Mouse (Mus musculus) kidney, adult 2 months (tissue): ENCODE results near the gene Tet1. TPM values are rescaled to one million over a fixed set of nuclear protein-coding genes. Genes with fewer than 3 reads are reported as not detected.

ENCODE experiments used
- DNase-seq: peaks from one replicate; pipeline ENCODE4 v3.0.0; 2021
- H3K27ac ChIP-seq: fragments of 200-500 bp; 2 replicates; pipeline ENCODE4 v1.5.1; 2012; ENCODE audit warnings: low read depth, low read length, control low read depth, inconsistent platforms; ENCODE audit not compliant: insufficient read depth
- H3K27me3 ChIP-seq: fragments of 200-500 bp; replicated peaks from 2 replicates; pipeline ENCODE4 v1.6.1; 2012; ENCODE audit warnings: mild to moderate bottlenecking, moderate library complexity, low read length, inconsistent platforms; ENCODE audit not compliant: control insufficient read depth, insufficient read depth
- H3K36me3 ChIP-seq: fragments of 200-500 bp; 2 replicates; pipeline ENCODE4 v1.6.1; 2012; ENCODE audit warnings: mild to moderate bottlenecking, moderate library complexity, low read length, inconsistent platforms; ENCODE audit not compliant: control insufficient read depth, insufficient read depth
- H3K4me1 ChIP-seq: fragments of 200-500 bp; 2 replicates; pipeline ENCODE4 v1.6.1; 2011; ENCODE audit warnings: low read length; ENCODE audit not compliant: control insufficient read depth, insufficient read depth
- H3K4me3 ChIP-seq: fragments of 200-500 bp; 2 replicates; pipeline ENCODE4 v1.5.1; 2011; ENCODE audit warnings: mild to moderate bottlenecking, low read depth, low read length, control low read depth; ENCODE audit not compliant: insufficient read depth
- CTCF ChIP-seq: fragments of 200-500 bp; conservative IDR thresholded peaks from 2 replicates; pipeline ENCODE4 v1.5.1; 2011; ENCODE audit warnings: low read depth, mild to moderate bottlenecking, control low read depth, low read length, moderate library complexity, mixed read lengths; ENCODE audit not compliant: insufficient read depth, insufficient read length
- POLR2A ChIP-seq: fragments of 200-500 bp; IDR thresholded peaks from one replicate; pipeline ENCODE4 v1.6.1; 2011; ENCODE audit warnings: low read depth, low read length, control low read depth
- WGBS: fragments of 180-500 bp; shearing (Covaris S2); methylation state at CpG from one replicate; pipeline ENCODE4 v1.1.7; 2018; 5-methylcytosine and 5-hydroxymethylcytosine counted together
- polyA plus RNA-seq: library from polyadenylated mRNA; depleted of rRNA; stranded (reverse); fragments of >200 nt; gene quantifications from 2 replicates; pipeline ENCODE4 v1.2.3, GENCODE M21; 2012

Gene Tet1
- polyA plus RNA-seq, 1 experiment: 1.4 TPM

DNA sequence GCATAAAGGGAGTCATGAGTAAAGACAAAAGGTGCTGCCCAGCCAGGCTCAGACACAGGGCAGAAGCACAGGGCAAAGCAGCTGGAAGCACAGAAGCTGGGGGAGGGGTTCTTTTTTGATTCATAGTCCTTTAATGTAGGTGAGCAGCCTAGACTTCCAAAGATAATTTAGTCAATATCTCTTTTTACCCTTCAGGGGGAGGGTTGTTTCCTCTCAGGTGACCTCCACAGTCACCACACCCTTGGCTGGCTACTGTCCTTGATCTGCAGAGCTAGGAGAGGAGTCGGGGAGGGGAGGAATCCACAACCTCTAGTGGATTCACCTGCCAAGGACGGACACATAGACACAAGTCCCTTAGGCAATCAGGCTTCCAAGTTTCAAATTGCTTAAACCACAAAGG is 10.7 kb downstream of the Tet1 start:
- Histone ChIP-seq H3K27ac (no peak overlapping the region), H3K4me3 (no peak overlapping the region), H3K4me1 (no peaks in the 10 kb centered on the region), H3K27me3 (no peaks in the 10 kb centered on the region), H3K36me3 (no peaks in the 10 kb centered on the region)
- DNase-seq: no peak
- WGBS: 84% methylated on average over 2 of the region's 2 CpGs
- no peak for TF ChIP-seq POLR2A

DNA sequence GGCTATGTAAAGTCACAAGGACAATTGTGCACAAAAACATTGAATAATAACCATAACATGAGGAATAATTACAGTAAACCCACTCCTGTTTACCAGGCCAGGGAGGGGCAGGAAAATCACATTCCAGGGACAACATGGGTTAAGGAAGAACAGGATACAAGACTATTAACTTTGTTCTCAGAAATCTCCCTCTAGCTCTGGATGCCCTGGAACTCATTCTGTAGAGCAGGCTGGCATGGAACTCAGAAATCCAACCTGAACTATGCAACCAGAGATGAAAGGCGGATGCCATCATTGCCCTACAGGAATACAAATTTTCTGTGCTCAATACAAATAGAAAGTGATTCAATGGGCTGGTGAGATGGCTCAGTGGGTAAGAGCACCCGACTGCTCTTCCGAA is 11.4 kb downstream of the Tet1 start:
- Histone ChIP-seq H3K4me3 (no peak overlapping the region), H3K27ac (no peak overlapping the region), H3K4me1 (no peaks in the 10 kb centered on the region), H3K27me3 (no peaks in the 10 kb centered on the region), H3K36me3 (no peaks in the 10 kb centered on the region)
- no peak for DNase-seq
- TF ChIP-seq CTCF (no peak), POLR2A (no peak)
- WGBS: 98% methylated on average over 3 of the region's 3 CpGs

DNA sequence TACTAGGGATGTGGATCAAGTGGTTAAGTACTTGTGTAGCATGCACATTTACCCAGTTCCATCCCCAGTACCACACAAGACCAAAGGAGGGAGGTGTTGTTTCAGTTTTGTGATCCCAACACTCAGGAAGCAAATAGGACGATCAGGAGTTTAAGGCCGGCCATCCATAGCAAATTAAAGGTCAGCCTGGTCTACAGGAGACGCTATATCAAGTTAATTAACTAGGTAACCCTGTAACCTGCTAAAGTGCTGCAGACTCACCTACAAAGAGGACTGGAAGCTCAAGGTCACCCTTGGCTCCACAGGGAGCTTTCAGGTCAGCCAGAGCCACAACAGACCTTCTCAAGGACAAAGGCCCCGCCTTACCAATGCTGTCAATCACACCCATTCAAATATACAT is 12.0 kb downstream of the Tet1 start:
- no peaks in the 10 kb centered on the region for H3K36me3 ChIP-seq
- no peak for TF ChIP-seq POLR2A
- 0 out of 2 replicates have a peak, but pooled peaks have one; percentile 16 for TF ChIP-seq CTCF
- H3K4me1 ChIP-seq: no peaks in the 10 kb centered on the region
- WGBS: 35% methylated on average over 4 of the region's 4 CpGs
- DNase-seq: peak; percentile 48
- no peak overlapping the region for H3K4me3 ChIP-seq
- H3K27ac ChIP-seq: 0 out of 2 replicates have a peak overlapping the region, but pooled peaks have one; percentile 47
- no peaks in the 10 kb centered on the region for H3K27me3 ChIP-seq

DNA sequence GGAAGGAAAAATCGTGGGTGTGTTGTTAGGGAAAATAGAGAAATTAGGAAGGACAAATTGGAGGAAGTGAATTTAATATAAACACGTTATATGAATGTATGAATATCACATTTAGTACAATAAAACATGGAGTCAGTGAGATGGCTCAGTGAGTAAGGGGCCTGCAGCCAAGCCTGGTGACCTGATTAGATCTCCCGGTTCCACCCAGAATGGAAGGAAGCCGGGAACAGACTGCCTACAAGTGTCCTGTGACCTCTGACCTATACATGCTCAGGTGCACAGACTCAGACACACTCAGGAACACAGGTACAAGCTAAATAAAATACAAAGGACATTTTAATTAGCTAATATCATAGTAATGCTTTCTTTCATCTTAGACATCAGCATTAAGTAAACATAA is 12.8 kb downstream of the Tet1 start:
- TF ChIP-seq CTCF: no peak
- TF ChIP-seq POLR2A: no peak
- no peak overlapping the region for H3K4me3 ChIP-seq
- WGBS: 63% methylated on average over 4 of the region's 4 CpGs

DNA sequence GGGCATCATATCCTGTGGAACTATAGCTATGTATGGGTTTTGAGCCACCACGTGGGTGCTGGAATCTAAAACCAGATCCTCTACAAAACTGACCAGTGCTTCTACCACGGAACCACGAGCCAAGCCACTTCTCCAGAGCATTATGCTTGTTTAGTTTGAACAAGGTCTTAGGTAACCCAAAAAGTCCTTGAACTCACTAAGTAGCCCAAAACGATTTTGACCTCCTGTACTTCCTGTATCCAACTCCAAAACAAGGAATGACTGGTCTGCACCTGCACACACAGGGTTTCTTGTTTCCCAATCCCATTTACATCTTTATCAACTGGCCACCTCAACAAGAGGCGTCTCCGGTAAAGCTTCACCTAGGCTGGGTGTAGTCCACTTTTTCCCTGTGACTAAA is 13.4 kb downstream of the Tet1 start:
- TF ChIP-seq CTCF (no peak), POLR2A (no peak)
- WGBS: 59% methylated on average over 6 of the region's 6 CpGs
- no peak overlapping the region for H3K4me3 ChIP-seq
- no peaks in the 10 kb centered on the region for H3K4me1 ChIP-seq
- no peaks in the 10 kb centered on the region for H3K36me3 ChIP-seq
- no peaks in the 10 kb centered on the region for H3K27me3 ChIP-seq
- no peak for DNase-seq
- H3K27ac ChIP-seq: no peak overlapping the region

More for the DNA sequence above, 12.8 kb downstream of the Tet1 start:
- no peak for DNase-seq
- no peaks in the 10 kb centered on the region for H3K36me3 ChIP-seq
- no peaks in the 10 kb centered on the region for H3K4me1 ChIP-seq
- H3K27ac ChIP-seq: no peak overlapping the region
- no peaks in the 10 kb centered on the region for H3K27me3 ChIP-seq

DNA sequence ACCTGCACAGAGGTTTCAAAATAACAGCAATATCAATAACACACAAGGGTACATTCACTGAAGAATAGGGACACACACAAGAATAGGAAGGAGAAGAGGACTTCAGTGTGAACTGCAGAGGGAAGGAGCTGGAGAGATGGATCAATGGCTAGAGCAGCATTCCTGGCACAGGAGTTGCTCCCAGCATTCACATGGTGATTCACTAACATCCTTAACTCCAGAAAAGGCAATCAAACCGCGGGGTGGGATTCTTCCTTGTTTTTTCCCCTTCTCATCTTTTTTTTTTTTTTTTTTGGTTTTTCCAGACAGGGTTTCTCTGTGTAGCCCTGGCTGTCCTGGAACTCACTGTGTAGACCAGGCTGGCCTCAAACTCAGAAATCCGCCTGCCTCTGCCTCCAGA is 14.3 kb downstream of the Tet1 start:
- no peaks in the 10 kb centered on the region for H3K27me3 ChIP-seq
- no peak overlapping the region for H3K27ac ChIP-seq
- no peaks in the 10 kb centered on the region for H3K4me1 ChIP-seq
- H3K4me3 ChIP-seq: no peak overlapping the region
- H3K36me3 ChIP-seq: no peaks in the 10 kb centered on the region
- TF ChIP-seq POLR2A (no peak), CTCF (no peak)
- 80% methylated on average over 3 of the region's 3 CpGs for WGBS
- DNase-seq: no peak

DNA sequence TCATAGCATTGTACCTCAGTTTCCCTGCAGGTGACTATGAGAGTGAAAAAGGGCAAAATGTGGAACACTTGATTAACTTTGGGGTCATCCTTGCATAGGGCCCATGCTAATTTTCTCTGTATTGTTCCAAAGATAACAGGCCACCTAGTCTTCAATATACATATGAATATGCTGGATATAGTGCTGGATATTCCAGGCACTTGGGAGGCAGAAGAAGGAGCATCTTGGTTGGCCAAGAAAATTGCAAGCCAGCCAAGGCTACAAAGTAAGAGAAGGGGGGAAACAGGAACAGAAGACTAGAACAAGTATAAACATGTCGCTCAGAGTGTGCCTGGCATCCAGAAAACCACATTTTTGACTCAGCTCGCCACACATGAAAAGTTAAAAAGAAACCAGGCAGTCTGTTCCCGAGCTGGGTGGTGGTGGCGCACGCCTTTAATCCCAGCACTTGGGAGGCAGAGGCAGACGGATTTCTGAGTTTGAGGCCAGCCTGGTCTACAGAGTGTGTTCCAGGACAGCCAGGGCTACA is 15.4 kb downstream of the Tet1 start:
- TF ChIP-seq POLR2A (no peak), CTCF (no peak)
- WGBS: 57% methylated on average over 6 of the region's 6 CpGs
- peak; percentile 24 for DNase-seq
- no peaks in the 10 kb centered on the region for H3K27me3 ChIP-seq
- no peaks in the 10 kb centered on the region for H3K36me3 ChIP-seq
- H3K27ac ChIP-seq: no peak overlapping the region
- no peak overlapping the region for H3K4me3 ChIP-seq
- no peaks in the 10 kb centered on the region for H3K4me1 ChIP-seq
